Mouse (Mus musculus) MEL (cell line): ENCODE data around the gene Lrfn3.

Experiments
- CHD1 ChIP-seq: IDR thresholded peaks from 2 replicates; pipeline ENCODE4 v1.6.1; 2012; ENCODE audit warnings: low read depth, mild to moderate bottlenecking, inconsistent platforms, low read length, improper control_type of control experiment
- CTCF ChIP-seq, 3 experiments: IDR thresholded peaks in 2 of 3; conservative IDR thresholded peaks in 1 of 3; 2 replicates each; pipeline ENCODE4 v1.5.1; 2011 to 2012; ENCODE audit warnings: low read length in 3 of 3, low read depth in 2 of 3, mild to moderate bottlenecking in 2 of 3, improper control_type of control experiment in 1 of 3, inconsistent platforms in 1 of 3, mixed read lengths in 1 of 3, moderate library complexity in 1 of 3; ENCODE audit not compliant: control insufficient read depth in 1 of 3, insufficient read depth in 1 of 3, poor library complexity in 1 of 3, severe bottlenecking in 1 of 3
- ELF1 ChIP-seq: IDR thresholded peaks from 2 replicates; pipeline ENCODE4 v1.6.1; 2014; ENCODE audit warnings: low read depth, mild to moderate bottlenecking, inconsistent platforms, low read length, improper control_type of control experiment, moderate library complexity
- EP300 ChIP-seq, 2 experiments: IDR thresholded peaks; 2 replicates each; pipeline ENCODE4 v1.6.1; 2011; ENCODE audit warnings: improper control_type of control experiment in 2 of 2, low read length in 2 of 2, low read depth in 1 of 2, mild to moderate bottlenecking in 1 of 2
- GATA1 ChIP-seq: IDR thresholded peaks from 2 replicates; pipeline ENCODE4 v1.6.1; 2011; ENCODE audit warnings: low read depth, low read length, improper control_type of control experiment
- MAFK ChIP-seq: IDR thresholded peaks from 2 replicates; pipeline ENCODE4 v1.6.1; 2011; ENCODE audit warnings: low read depth, mild to moderate bottlenecking, low read length, improper control_type of control experiment, borderline replicate concordance
- MAX ChIP-seq: IDR thresholded peaks from 2 replicates; pipeline ENCODE4 v1.6.1; 2011; ENCODE audit warnings: low read length, improper control_type of control experiment
- NRF1 ChIP-seq: IDR thresholded peaks from 2 replicates; pipeline ENCODE4 v1.6.1; 2014; ENCODE audit warnings: low read depth, mild to moderate bottlenecking, inconsistent platforms, low read length, improper control_type of control experiment, moderate library complexity; ENCODE audit not compliant: poor library complexity, insufficient read depth, severe bottlenecking
- POLR2A ChIP-seq, 2 experiments: IDR thresholded peaks; 2 replicates each; pipeline ENCODE4 v1.6.1; 2011 to 2012; ENCODE audit warnings: low read length in 2 of 2, mild to moderate bottlenecking in 2 of 2, control low read depth in 1 of 2, improper control_type of control experiment in 1 of 2, low read depth in 1 of 2, moderate library complexity in 1 of 2; ENCODE audit not compliant: control insufficient read depth in 1 of 2, insufficient read depth in 1 of 2, poor library complexity in 1 of 2
- TAL1 ChIP-seq: IDR thresholded peaks from 2 replicates; pipeline ENCODE4 v1.6.1; 2012; ENCODE audit warnings: mild to moderate bottlenecking, inconsistent platforms, low read length, moderate library complexity, mixed read lengths
- TCF12 ChIP-seq: IDR thresholded peaks from 2 replicates; pipeline ENCODE4 v1.6.1; 2014; ENCODE audit warnings: low read depth, mild to moderate bottlenecking, inconsistent platforms, low read length, improper control_type of control experiment, moderate library complexity
- USF1 ChIP-seq: IDR thresholded peaks from 2 replicates; pipeline ENCODE4 v1.6.1; 2014; ENCODE audit warnings: low read depth, mild to moderate bottlenecking, inconsistent platforms, low read length, improper control_type of control experiment, moderate library complexity
- ZNF384 ChIP-seq: IDR thresholded peaks from 2 replicates; pipeline ENCODE4 v1.6.1; 2012; ENCODE audit warnings: low read depth, mild to moderate bottlenecking, inconsistent platforms, low read length, improper control_type of control experiment

DNA sequence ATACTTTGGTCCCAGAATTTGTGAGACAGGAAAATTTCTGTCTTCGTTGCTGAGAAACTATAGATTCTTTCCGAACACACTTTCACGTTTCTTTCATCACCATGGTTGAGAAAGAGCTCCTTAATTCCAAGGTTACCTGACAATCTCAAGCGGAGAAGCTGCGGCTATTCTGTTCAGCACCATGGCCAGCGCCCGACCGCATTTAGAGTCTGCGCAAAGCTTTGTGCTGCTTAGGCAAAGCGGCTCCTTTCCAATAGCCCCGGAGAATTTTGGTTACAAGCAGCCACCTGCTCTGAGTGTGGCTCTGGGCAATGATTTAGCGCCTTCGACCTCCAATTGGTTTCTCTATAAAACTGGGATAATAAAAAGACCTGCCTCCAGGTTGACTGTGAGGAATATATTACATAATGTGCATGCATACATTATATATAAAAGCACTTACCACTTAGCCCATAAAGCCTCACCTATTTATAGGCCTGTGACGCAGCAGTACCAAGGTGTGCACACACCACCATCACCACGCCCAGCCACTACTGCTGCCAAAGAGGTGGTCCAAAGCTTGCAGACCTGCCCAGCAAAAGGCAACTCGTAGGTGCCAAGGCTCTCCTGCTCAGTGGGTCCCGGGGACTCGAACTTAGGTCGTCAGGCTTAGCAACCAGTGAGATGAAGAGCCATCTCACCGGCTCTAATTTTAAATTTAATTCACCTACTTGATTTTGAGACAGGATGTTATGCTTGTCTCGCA is 15.8 kb downstream of the Lrfn3 start:
- TF ChIP-seq CTCF (IDR thresholded peaks at IDR 0.05 in 2 of 3, conservative IDR thresholded peaks at IDR 0.05 in 1 of 3; ENCODE audit: control insufficient read depth in 1 of 3, insufficient read depth in 1 of 3, low read depth in 2 of 3, low read length in 3 of 3, poor library complexity in 1 of 3, severe bottlenecking in 1 of 3) (no peak; a peak in 1 of 6 replicates), POLR2A (IDR thresholded peaks at IDR 0.05; ENCODE audit: control insufficient read depth in 1 of 2, insufficient read depth in 1 of 2, low read depth in 1 of 2, low read length in 2 of 2, poor library complexity in 1 of 2) (no peak), EP300 (IDR thresholded peaks at IDR 0.05; ENCODE audit: low read depth in 1 of 2, low read length in 2 of 2) (no peak), CHD1 (no peak), MAX (no peak), TCF12 (no peak), NRF1 (no peak), GATA1 (no peak), USF1 (no peak), TAL1 (no peak), MAFK (no peak), ZNF384 (no peak), ELF1 (no peak)
